Mouse (Mus musculus) bone marrow macrophage, adult 2 months (primary cell): ENCODE measurements around the gene Spns1. TPM values are rescaled to one million over a fixed set of nuclear protein-coding genes. Genes with fewer than 3 reads are reported as not detected.

Experiments used
- H3K27ac ChIP-seq: 2 replicates; pipeline ENCODE4 v1.5.1; 2012; ENCODE audit warnings: low read depth, low read length; ENCODE audit not compliant: insufficient read depth
- H3K4me1 ChIP-seq: 2 replicates; pipeline ENCODE4 v1.6.1; 2012; ENCODE audit warnings: low read length; ENCODE audit not compliant: control insufficient read depth, insufficient read depth
- H3K4me3 ChIP-seq: 2 replicates; pipeline ENCODE4 v1.5.1; 2012; ENCODE audit warnings: mild to moderate bottlenecking, low read length, moderate library complexity; ENCODE audit not compliant: insufficient read depth
- CTCF ChIP-seq: IDR thresholded peaks from 2 replicates; pipeline ENCODE4 v1.5.1; 2012; ENCODE audit warnings: low read depth, mild to moderate bottlenecking, low read length, moderate library complexity
- POLR2A ChIP-seq: IDR thresholded peaks from 2 replicates; pipeline ENCODE4 v1.6.1; 2012; ENCODE audit warnings: mild to moderate bottlenecking, low read depth, low read length, borderline replicate concordance
- polyA plus RNA-seq: library from polyadenylated mRNA; stranded (reverse); fragments of >200 nt; gene quantifications from 2 replicates; pipeline ENCODE4 v1.2.4, GENCODE M21; 2012; ENCODE audit not compliant: missing spikeins, insufficient read depth, insufficient read length

Spns1 gene
- polyA plus RNA-seq, 1 experiment, result 41.1 TPM

DNA sequence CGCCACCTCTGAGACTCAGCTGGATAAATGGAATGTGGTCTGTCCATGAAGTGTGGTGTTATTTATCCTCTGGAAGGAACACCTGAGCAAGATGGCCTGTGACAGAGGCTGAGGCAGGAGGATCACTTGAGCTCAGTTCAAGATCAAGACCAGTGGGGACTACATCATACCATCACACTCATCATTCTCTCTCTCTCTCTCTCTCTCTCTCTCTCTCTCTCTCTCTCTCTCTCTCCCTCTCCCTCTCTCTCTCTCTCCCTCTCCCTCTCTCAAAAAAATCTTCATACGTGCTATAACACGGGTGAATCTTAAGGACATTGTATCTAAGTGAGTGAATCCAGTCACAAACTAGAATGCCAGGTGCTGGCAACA, 23.3 kb downstream of the Spns1 start:
- Histone ChIP-seq H3K4me1 (no peaks in the 10 kb centered on the region), H3K4me3 (no peak overlapping the region), H3K27ac (no peak overlapping the region)
- TF ChIP-seq POLR2A (no peak), CTCF (no peak)

DNA sequence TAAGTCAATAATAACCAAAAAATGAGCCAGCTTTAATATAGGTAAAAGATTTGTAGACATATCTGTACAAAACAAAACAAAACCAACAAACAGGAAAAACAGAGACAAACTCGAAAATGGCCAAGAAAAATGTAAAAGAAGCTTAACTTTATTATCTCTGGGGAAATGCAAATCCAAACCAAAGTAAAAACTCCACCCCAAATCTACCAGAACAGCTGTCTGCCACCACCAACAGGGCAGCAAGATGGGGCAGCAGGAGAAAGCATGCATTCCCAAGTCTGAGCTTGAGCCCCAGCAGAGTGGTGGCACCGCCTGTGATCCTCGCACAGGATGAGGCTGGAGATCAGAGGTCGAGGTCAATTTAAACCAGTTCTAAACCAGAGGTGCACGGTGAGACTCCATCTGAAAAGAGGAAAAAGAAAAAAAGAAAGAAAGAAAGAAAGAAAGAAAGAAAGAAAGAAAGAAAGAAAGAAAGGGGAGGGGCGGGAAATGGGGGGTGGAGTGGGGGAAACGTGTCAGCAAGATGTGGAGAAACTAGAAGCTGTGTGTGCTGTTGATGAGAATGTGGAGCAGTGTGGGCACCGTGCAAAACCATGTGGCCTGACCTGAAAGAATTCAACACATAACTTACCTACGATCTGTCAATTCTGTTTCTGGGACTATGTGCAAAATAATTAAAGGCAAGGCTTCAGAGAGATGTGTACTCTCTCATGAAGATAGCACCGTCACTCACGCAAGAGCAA, 23.8 kb downstream of the Spns1 start:
- no peak for TF ChIP-seq POLR2A
- no peak for TF ChIP-seq CTCF
- Histone ChIP-seq H3K27ac (no peak overlapping the region), H3K4me3 (no peak overlapping the region), H3K4me1 (no peaks in the 10 kb centered on the region)

DNA sequence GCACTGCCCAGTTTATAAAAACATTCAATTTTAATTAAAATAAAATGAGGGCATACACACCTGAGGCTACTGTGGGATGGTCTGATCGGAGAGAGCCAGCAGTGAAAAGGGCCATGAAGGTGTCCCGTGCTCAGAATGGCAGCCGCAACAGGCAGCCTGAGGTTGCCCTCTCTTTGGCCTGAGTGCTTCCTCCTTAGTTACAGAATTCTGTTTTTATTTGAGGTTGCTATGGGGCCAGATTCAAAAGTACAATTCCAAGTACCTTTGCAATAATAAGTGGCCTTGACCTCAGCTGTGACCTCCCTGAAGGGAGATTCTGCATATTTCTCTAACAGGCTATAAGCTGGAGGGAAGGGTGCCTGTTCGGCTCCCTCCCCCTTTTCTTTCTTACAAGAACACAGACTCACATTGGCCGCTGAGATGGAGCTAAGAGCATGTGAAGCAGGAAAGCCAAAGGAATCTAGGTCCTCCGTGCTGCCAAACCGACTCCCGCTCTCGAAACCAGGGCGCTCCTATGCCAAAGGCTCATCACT, 25.8 kb downstream of the Spns1 start:
- no peak for TF ChIP-seq POLR2A
- TF ChIP-seq CTCF, result no peak
- Histone ChIP-seq H3K4me3 (no peak overlapping the region), H3K4me1 (no peaks in the 10 kb centered on the region), H3K27ac (no peak overlapping the region)

DNA sequence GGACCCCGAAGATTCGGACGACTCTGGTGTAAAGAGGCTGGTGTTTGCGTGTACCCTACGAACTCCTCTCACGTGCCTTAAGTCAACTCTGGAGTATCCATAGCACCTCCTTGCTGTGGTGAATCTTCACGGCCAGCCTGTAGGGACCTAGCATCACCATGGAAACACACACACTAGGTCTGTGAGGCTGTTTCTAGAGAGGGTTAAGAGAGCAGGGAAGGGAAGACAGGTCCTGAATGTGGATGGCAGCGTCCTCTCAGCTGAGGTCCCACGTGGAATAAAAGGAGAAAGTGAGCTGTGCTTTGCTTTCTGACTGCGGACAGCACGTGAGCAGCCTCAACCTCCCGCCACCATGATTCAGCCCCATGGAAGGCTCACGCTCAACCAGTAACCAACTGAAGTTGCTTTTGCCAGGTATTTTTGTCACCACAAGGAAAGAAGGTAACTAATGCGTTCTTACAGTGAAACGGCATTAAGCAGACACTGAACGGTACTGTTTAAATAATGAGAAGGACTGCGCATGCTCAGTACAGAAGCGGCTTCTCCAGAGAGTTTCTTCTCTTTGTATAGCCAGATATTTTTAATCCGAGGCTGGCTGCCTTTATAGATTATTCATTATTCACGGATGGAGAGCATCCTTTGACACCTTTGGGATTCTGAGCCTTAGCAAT, 26.4 kb downstream of the Spns1 start:
- Histone ChIP-seq H3K4me1 (no peaks in the 10 kb centered on the region), H3K27ac (no peak overlapping the region), H3K4me3 (no peak overlapping the region)
- no peak for TF ChIP-seq CTCF
- TF ChIP-seq POLR2A, result no peak

DNA sequence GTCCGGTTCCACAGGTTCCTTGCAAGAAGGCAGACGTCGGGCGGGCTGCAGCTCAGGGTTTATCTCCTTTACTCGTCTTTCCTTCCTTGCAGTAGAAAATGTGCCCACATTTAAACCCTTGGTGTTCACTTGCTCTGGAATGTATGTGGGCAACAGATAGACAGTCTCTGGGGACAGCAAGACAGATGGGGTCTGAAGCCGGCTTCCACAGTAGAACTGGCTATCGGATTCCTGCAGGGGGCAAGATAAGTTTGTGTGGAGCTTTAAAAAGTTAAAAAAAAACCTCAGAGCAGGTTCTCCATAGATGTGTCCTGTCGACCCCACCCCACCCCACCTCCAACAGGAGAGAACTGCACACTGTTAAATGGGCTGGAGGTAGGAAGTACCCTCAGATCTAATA, 29.0 kb downstream of the Spns1 start:
- no peak overlapping the region for H3K4me3 ChIP-seq
- H3K27ac ChIP-seq, result no peak overlapping the region
- no peaks in the 10 kb centered on the region for H3K4me1 ChIP-seq
- TF ChIP-seq POLR2A (no peak), CTCF (no peak)

DNA sequence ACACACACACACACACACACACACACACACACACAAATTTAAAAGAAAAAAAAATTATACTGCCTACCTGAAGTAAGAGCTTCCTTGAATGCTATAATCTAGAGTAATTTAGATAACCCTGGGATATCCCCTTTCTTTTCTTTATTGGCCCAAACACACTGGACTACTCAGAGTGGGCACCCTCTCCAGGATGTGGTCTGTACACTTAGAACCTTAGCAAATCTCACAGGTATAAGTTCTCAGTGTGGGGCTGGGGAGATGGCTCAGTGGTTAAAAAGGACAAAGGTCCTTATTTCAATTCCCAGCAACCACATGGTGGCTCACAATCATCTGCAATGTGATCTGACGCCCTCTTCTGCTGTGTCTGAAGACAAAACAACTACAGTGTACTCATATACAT, 30.2 kb downstream of the Spns1 start:
- H3K4me1 ChIP-seq, result no peaks in the 10 kb centered on the region
- H3K4me3 ChIP-seq, result no peak overlapping the region
- H3K27ac ChIP-seq, result no peak overlapping the region
- no peak for TF ChIP-seq CTCF

DNA sequence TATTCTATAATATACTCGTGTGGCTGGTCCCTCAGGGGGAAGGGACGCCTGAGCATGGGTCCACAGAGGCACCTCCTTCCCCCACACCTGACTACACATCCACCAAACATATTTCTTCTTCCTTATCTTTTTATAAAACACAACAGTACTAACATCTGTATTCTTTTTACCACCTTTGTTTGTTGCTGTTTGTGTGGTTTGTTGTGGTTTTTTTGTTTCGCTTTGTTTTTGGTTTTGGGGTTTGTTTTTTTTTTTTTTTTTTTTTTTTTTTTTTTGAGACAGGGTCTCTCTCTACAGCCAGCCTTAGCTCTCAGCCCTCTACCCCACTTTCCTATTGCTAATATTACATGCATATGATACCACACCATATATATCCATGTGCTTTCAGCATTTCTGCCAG, 31.3 kb downstream of the Spns1 start:
- Histone ChIP-seq H3K4me1 (0 out of 2 replicates have a peak, but pooled peaks cover 2% of the 10 kb centered on the region), H3K4me3 (no peak overlapping the region), H3K27ac (no peak overlapping the region)
- no peak for TF ChIP-seq CTCF
- no peak for TF ChIP-seq POLR2A

DNA sequence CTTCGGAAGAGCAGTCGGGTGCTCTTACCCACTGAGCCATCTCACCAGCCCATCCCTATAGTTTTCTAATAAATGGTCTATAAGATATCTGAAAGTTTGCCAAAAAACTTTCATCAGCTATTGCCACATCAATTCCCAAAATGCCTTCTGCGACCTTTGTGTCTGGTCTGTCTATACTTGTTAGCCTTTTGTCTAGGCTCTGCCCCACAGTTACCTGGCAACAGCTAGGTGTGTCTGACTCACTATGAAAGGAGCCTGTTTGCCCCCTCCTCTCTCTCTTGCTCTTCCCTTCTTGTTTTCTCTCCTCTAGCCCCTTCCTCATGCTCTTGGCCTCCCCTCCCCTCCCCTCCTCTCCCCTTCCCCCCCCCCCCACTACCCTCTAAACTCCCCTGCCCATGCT, 31.7 kb downstream of the Spns1 start:
- H3K27ac ChIP-seq, result no peak overlapping the region
- TF ChIP-seq CTCF (no peak), POLR2A (no peak)
- H3K4me1 ChIP-seq, result peaks cover 3% of the 10 kb centered on the region; the same call in 1 of the 2 replicates
- no peak overlapping the region for H3K4me3 ChIP-seq

DNA sequence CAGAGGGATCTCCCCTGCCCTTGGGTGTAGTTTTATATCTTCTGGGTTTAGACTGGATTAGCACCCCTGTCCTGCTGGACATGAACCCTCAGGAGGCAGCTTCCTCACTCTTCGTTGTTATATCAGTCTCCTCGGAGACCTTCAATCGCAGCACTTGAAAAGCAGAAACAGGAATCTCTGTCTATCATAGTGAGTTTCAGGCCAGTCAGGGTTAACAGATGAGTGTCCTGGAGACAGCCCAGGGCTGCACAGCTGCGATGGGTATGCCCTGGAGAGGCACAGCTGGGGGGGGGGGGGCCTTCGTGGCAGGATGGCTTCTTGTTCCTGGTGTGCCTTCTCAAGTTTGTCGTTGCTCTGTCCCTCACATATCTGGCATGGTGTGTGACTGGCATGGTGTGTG, 36.4 kb downstream of the Spns1 start:
- TF ChIP-seq CTCF (no peak), POLR2A (no peak)
- Histone ChIP-seq H3K4me3 (no peak overlapping the region), H3K27ac (no peak overlapping the region), H3K4me1 (peaks cover 5% of the 10 kb centered on the region)

DNA sequence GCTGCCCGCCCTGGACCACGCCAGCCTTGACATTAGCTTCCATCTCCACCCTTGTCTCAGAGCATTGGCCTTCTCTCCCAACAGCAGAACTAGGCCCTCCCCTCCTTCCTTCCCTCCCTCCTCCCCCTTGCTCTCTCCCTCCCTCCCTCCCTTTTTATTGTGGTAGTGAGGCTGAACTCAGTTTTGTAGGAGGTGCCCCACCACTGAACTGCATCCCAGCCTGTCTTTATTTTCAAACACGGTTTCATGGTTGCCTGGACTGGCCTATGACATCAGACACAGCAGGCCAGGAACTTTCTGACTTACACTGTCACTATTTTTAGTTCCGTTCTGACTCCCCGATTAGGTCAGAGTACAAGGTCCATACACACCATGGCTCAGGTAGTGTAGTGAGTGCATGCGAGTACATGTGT, 37.0 kb downstream of the Spns1 start:
- TF ChIP-seq CTCF, result no peak
- TF ChIP-seq POLR2A, result no peak
- H3K27ac ChIP-seq, result no peak overlapping the region
- peaks cover 5% of the 10 kb centered on the region for H3K4me1 ChIP-seq
- no peak overlapping the region for H3K4me3 ChIP-seq
